Mouse (Mus musculus) left cerebral cortex, adult 11 months (tissue): ENCODE measurements around the gene C130074G19Rik.

Source experiments
- DNase-seq: peaks from one replicate; pipeline ENCODE4 v3.0.0; 2022; ENCODE audit warnings: low spot score

C130074G19Rik gene

DNA sequence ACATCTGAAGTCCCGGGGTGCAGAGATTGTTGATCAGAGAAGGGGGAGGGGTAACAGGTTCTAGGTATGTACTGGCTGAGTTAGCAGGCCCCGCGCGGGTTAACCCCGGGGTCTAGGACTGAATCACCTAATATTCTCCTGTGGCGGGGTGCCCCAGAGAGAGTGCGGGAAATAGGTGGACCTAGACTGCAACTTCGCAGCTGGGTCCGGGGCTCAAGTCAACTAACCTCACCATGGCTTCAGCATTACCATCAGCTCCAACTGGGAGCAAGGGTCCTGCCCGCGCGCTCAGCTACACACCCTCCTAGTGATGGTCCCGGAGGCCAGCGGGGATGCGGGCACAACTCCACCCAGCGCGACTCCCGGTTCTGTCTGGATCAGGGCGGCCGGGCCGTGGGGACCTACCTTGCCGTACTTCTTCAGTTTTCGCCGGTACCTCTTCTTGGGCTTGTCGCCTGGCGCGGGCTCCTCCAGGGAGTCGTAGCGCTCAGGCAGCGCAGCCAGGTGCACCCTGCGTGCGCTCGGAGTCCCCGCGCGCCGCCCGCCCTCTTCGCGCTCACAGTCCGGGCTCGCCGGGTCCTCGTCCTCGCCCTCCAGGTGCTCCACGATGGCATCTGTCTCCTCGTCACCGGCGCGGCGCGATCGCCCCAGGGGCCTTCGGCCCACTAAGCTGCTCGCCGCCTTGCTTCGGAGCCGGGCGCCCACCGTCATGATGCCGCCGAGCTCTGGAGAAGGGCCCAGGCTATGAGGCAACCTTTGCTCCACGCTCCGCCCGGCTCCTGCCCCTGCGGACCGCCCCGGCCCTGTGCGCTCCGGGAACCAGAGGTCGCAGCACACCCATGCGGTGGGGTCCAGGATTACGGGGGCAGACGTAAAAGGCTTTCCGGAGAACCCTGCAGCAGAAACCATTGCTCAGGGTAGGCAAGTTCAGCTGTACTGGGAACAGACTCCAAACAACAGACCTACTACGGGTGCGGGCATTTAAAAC, at the start of gene C130074G19Rik:
Gene C130074G19Rik (minus strand): TSS at position 938 of the 988 bp plus-strand sequence.
- no peak for DNase-seq

DNA sequence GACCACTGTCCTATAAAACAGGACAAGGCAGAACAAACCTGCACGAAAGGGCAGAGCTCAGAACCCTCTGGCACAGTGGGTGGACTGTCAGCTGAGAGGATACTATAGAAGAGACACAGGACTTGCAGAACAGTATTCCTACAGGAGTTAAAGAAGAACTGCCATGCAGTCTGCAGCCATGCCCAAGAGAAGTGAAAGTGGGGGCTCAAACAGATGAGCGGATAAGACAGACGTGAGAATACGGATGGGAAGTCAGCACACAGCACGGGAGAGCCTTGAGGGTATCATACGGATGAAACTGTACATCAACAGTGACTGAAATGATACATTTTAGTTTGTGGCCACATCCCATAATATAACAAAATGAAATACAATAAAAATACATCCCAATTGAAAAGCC, 48.1 kb upstream of the C130074G19Rik start:
- DNase-seq, result no peak

DNA sequence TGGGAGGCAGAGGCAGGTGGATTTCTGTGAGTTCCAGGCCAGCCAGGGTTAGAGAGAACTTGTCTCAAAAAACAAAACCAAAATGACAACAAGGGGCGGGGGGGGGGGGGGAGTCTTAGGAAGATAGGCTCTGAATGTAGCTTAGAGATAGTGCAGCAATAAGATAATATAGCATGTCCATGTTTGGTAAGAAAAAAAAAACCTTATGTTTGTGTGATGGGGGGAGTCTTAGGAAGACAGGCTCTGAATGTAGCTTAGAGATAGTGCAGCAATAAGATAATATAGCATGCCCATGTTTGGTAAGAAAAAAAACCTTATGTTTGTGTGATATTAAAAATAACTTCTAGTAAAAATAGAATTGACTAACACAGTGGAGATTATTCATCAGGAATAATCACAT, 45.4 kb upstream of the C130074G19Rik start:
- no peak for DNase-seq

DNA sequence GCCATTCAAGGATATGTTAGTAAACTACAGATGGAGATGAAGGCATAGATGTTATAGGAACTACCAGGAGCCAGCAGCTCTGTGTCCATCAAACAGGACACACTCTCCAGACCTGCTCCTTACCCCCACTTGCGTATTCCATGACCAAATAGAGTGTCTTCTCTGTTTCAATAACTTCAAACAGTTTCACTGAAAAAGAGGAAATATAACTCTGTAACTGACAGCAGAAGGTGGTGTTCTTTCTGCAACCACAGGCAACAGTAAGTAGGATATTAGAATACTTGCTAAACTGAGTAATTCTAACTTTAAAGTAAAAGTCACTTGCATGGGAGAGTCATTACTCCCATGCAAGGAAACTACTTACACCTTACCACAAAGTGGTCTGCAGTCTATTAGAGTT, 44.9 kb upstream of the C130074G19Rik start:
- DNase-seq, result no peak

DNA sequence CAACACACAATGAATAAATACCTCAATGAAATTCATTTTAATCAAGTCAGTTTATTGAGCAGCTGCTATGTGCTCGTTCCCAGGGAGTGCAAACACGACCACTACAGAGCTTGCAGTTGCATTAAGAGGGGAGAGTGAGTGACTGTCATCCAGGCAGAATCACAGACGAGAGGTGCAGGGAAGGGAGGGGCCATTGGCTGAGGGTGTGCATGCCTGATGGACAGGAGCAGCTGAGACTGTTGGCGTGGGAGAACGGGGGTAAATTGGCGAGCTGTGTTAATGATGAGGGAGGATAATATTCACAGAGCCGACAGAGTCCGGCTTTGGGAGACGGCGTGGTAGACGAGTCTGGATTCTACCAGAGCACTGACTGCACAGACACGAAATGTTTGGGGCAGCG, 39.8 kb upstream of the C130074G19Rik start:
- DNase-seq, result no peak

DNA sequence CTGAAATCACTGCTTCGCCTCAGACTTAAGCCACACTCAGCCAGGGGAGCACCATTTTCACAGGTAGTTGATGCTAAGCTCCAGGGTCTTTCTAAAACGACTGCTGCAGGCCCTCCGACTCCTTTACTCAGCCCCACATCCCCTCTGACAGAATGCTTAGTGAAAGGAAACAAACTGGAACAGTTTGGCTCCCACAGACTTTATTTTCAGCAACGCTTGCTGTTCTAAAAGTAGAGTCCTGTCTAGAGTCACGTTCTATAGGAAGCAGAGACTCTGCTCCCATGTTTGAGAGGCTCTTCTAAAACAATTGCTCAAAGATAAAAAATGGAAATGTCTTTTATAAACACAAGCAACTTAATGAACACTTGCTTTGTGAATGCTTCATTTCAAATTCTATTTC, 37.0 kb upstream of the C130074G19Rik start:
- DNase-seq, result no peak

DNA sequence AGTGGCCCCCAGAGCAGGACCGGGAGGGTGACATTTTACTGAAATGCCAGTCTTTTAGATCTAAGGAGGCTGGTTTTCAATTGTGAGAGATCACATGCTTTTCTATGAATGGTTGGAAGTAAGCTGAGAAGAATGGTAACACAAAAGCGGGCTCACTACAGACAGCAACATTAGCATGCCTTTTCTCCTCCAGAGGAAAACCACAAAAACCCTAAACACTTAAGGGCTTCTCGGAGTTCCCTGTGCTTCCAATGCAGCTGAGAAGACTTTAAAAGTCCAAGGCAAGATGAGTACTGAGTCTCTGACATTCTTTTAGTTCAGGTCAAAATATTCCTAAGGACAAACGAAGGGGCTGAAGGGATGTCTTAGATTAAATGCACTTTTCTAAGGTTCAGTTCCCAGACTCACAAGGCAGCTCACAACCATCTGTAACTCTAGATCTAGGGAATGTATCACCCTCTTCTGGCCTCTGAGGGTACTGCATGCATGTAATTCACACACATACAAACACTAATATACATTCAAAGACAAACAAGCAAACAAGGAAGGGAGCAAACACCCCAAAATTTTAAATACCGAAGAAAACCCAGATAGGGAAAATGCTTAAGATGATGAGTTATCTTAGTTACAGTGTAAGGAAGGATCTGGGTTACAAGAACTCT, 35.3 kb upstream of the C130074G19Rik start:
- no peak for DNase-seq

DNA sequence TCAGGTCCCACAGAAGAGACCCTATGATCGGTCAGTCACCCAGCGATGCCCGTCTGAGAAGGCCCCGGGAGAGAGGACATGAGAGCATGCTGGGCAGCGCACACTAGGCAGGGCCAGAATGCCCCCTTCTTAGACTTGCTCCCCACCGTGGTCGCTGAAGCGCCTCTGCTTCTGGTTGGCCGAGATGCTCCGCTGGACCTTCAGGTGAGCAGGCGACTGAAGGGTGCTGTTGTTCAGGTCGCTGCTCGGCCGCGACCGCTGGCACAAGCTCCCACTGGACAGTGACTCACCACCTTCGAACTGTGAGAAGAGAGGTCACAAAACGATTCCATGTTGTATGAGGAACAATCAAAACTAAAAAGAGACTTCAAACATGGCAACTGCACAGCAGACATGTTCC, 29.3 kb upstream of the C130074G19Rik start:
- DNase-seq, result no peak

DNA sequence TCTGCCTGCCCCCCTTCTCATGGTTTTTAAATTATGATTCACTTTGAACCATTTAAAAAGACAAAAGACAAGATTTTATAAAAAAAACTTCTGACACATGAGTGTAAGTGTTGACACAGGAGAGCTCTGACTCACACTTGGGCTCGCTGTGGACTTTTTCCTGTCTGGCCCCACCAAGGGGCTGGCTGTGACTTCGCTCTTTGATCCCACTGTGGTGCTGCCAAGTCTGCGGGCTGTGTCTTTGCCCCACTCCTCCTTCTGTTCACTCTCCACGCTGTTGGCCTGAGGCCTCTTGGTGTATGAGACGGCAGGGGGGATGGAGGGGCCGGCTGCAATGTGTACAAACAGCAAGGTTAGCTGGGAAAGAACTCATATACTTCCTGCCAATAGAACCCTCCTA, 28.8 kb upstream of the C130074G19Rik start:
- DNase-seq, result no peak

DNA sequence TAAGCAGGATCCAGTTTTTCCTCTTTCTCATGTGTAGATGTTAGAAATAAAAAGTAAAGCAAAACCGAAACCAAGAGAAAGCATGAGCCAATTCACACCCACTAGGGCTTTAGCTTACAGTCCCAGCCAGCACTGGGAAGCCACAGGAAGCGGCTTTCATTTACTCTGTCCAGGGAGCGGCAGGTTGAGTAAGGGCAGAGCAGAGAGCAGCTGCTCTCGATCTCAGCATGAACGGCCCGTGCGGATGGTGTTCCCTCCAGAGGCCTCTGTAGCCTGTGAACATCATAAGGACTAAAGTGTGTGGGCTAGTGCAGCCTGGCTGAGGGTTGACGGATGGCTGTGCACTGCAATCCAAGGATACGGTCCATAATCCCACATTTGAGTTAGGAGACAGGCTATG, 25.5 kb upstream of the C130074G19Rik start:
- no peak for DNase-seq

DNA sequence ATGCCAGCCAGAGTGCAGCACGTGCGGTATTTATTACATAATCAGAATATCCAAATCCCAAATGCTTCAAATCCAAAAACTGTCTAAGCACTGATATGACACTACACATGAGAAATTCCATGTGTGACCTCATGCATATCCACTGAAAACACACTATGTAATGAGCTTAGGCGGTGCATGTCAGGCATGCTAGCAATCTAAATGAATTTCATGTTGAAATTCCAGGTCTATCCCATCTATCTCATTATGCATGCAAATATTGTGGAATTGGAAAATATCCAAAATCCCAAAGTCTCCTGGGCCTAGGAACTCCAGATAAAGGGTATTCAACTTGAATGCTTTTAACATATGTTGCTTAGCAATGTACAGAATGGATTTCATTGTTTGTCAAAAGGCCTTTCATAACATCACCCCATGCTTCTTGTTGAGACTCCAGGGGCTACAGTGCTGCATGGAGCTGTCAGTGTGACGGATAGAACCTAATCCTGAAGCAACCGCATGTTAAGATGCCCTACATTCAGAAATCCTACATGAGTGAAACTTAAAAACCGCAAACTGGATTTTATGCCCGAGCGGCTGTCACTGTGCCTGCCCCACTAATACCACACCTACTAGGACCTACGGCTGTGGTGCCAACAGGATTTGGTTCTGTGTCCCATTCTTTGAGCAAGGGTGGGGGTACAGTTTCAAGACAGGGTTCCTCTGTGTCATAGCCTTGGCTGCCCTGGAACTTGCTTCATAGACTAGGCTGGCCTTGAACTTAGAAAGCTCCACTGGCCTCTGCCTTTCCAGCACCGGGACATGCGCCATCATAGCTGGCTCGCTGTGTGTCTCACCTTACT, 23.1 kb upstream of the C130074G19Rik start:
- no peak for DNase-seq

DNA sequence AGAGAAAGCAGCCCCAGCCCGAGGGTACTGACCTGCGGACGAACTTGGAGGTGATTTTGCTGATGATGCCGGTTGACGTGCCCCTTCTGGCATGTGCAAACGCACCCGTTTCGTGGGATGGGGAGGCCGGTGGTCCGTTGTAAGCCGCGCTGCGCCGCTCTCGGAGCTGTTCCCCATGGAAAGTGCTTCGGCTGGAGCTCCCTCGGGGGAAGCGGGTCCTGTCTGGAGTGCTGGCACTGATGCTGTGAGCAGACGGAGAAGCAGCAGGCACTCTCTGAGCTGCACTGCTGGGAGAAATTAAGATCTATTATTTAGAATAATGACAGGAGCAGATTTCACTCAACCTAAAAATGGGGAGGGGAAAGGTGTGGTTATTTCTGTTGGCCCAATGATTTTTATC, 22.4 kb upstream of the C130074G19Rik start:
- DNase-seq, result no peak

DNA sequence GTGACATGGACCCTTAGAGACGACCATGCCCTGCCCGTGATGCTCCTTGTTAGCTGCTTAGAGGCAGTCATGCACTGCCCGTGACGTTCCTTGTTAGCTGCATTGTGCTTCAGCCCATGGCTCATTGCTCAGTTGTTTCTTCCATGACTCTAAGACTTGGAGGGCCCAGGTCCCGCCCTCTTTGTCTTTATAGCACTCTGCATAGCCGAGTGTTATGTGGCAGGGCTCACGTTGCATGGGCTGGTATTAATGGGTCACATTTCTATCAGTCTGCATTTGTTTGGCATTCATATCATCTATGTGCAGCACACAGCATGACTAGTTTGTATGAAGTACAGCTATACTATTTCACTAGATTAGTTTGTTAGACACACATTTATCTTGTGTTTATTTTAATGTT, 20.7 kb upstream of the C130074G19Rik start:
- DNase-seq, result no peak

DNA sequence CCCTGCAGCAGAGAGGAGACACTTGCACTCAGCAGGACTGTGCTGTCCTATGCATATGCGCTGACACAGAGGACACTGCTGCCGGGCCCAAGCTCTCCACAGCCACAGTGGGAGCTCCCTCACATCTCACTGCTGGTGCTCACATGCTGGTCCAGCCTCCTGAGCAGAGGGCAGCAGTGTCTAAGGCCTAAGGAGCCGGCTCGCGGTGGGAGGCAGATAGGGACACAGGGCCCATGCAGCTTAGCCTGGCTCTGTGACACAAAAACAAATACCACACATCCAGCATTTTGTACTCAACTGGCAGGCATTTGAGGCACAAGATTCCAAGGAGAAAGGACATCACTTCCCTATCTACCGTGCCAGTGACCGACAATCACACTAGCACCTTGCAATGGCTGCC, 19.9 kb upstream of the C130074G19Rik start:
- no peak for DNase-seq

DNA sequence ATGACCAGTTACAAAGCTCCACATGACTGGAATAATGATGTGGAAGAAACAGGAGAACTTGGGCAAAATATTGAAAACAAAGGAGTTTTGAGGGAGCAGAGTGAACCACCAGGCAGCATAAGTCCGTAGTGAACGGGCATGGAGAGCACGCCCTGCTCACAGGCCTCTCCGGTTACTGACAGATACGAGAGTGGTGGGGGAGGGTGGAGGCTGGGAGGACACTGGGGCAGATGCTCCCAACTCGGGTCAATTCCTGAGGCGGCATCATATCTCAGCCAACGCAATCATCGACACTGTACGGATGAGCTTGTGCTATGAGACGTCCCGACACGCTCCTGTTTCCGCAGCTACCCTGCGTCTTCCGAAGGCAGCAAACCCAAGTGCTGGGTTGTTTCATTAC, 14.3 kb upstream of the C130074G19Rik start:
- no peak for DNase-seq

DNA sequence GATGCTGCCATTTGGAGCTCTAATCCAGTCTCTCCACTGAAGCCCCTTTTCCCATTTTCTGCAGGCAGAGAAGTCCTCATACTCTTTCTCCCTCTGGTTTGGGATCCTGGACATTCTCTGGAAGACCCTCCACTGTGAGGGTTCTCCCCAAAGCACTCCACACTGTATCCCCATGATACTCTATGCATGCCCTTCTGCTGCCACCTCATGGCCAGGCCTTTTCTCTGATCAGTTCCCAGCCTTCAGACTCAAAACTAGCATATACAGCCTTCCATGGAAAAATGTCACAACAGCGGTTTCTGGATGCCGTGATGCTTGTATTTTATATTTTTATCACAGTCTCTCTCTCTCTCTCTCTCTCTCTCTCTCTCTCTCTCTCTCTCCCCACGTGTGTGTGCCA, 9.0 kb upstream of the C130074G19Rik start:
- no peak for DNase-seq

DNA sequence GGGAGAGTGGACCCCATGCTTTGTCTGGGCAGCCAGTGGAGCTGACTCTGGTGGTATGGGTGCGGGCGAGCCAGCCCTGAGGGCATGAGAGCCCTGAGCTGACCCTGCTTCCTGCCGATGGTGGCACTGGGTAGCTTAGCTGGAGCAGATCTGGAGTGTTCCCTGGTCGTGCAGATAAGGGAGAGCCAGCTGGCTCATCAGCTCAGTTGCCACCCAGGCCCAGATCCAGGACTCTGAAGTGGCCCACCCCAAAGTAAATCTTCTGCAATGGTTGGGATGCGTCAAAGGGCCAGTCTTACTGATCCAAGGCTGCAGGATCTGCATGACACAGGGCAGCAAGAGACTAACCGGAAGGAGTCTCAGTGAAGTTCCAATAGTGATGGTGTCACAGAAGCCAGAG, 6.4 kb upstream of the C130074G19Rik start:
- no peak for DNase-seq

DNA sequence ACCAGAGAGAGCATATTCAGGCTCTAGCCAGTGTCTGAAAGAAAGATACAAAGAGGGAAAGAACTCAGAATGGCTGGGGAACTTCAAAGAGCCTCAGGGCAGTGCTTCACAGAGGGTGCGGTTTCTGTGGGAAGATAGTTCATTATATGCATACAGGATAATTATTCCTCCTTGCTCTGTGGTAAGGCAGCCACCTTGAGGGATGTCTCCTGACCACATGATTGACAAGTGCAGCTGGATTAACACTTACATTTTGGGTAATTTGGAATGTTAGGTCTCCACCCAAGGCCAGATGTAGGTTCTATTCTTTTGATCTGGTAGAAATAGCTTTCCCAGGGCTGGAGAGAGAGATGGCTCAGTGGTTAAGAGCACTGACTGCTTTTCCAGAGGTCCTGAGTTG, 3.1 kb upstream of the C130074G19Rik start:
- DNase-seq, result no peak

DNA sequence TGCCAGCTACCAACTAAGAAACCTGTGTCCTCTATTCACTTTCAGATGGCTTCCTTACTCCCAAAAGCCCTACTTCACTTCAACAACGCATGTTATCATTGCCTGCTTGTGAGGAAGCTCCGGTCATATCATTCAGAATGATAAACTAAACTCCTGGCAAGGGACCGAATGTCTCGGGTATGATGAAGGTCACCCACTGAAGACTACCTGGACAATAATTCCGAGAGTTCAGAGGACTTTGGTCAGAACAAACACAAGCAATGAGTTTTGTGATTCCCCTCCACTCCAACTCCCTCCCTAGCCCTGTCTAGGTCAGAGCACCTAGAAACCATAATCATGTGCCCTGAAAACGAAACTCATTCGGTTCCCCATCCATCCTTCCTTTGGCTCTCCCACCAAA, 1.2 kb downstream of the C130074G19Rik start:
- DNase-seq, result no peak

DNA sequence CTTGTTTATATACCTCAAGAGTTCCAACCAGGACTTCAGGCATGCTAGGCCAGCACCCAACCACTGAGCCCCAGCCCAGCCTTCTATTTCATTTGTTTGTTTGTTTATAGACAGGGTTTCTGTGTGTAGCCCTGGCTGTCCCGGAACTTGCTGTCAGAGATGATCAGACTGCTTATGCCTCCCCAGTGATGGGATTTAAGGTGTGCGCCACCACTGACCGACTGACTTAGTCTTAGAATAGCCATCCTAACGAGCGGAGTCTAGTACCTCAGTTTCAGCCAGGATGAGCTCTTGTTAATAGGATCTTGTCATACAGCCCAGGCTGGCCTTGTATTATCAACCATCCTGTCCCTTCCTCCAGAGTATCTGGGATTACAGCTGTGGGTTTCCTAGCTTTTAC, 1.8 kb downstream of the C130074G19Rik start:
- no peak for DNase-seq

DNA sequence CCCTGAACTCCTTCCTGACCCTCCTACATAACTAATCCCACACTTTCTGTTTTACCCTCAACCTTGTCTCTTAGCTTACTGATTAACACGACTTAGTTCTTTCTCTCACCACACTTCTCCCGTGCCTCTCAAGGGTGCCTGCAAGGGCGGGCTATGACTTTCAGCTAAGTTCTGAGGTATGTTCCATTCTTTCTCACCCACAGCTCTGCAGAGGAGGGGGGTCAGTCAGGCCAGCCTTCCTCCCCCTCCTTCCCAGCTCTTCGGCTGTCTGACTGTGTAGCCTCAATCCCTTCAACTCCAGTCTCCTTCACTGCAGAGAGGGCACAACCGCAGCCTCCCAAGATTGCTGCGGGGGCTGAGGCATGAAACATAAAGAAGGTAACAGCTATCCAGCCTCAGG, 4.2 kb downstream of the C130074G19Rik start:
- no peak for DNase-seq

DNA sequence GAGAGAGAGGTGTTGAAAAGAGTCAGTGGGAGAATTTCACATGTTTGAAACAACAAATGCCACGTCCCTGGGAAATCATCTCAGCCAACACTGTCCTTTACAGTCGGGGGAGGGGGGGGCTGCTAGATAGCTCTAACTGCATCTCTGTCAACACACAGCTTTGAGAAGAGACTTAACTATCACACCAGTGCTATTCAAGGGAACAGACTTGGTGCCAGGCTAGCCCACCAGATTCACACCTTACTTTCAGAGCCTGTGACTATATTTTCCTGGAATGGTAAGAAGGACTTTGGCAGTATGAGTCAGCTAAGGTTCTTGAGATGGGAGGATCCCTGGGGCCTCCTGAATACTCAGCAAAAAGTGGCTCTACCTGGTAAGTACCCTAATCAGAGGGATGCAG, 5.7 kb downstream of the C130074G19Rik start:
- DNase-seq, result no peak

DNA sequence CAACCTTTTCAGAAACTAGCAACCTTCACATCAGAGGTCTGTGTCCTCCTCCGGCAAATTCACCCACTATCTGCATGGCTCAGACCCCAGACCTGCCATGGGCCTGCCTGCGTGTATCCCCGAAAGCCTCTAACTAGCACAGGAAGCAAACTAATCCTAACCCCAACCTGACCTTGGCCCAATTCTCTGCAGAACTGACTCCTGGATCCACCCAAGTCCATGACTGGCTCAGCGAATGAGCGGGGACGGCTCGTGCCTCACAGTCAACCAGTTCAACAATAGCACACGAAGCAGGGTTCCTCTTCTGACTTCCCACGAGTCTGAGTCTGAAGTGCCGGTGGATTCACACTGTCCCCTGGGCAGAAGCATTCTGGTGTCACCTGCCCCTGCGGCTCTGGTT, 9.1 kb downstream of the C130074G19Rik start:
- no peak for DNase-seq
